Mouse (Mus musculus): ENCODE measurements around the gene Mrpl53. TPM values are rescaled to one million over a fixed set of nuclear protein-coding genes. Genes with fewer than 3 reads are reported as not detected.
A peak's percentile ranks its signal among the peaks of the same experiment; 100 is the strongest.

Mrpl53 gene
- polyA plus RNA-seq, 1 experiment from 2014 or later, result 134 TPM

GRCm38 (mm10) chr6:83098411-83098810 is 10.4 kb upstream of the Mrpl53 start:
- Histone ChIP-seq H3K36me3 (no peaks in the 10 kb centered on the region), H3K9ac (replicated peaks) (no peak overlapping the region), H3K4me1 (replicated peaks) (peaks cover 21% of the 10 kb centered on the region), H3K4me2 (no peak overlapping the region), H3K9me3 (peaks cover 5% of the 10 kb centered on the region; the same call in 1 of the 2 replicates), H3K27ac (no peak overlapping the region), H3K27me3 (peaks cover 5% of the 10 kb centered on the region; the same call in 1 of the 2 replicates), H3K4me3 (replicated peaks) (no peak overlapping the region)
- 47% methylated on average over 2 of the region's 2 CpGs for WGBS
- no peak for ATAC-seq (ENCODE audit: insufficient number of reproducible peaks, insufficient read depth, low FRiP score, low TSS enrichment, low read depth)

GRCm38 (mm10) chr6:83101316-83101687 is 7.5 kb upstream of the Mrpl53 start, which contains the start of the genes Ccdc142 and Gm42688:
TSS of gene Ccdc142 (plus strand) at chr6:83101601.
TSS of gene Gm42688 (plus strand) at chr6:83101617.
- H3K4me2 ChIP-seq, result peak within 1 kb of the TSS; percentile 99
- H3K27me3 ChIP-seq, result peaks cover 3% of the 10 kb centered on the region; the same call in 1 of the 2 replicates
- H3K4me3 ChIP-seq (replicated peaks), result peak within 1 kb of the TSS; percentile 78
- no peaks in the 10 kb centered on the region for H3K9me3 ChIP-seq
- H3K4me1 ChIP-seq (replicated peaks), result peaks cover 23% of the 10 kb centered on the region
- H3K36me3 ChIP-seq, result peaks cover 9% of the 10 kb centered on the region; the same call in 1 of the 2 replicates
- ATAC-seq (ENCODE audit: insufficient number of reproducible peaks, insufficient read depth, low FRiP score, low TSS enrichment, low read depth), result peak; percentile 84
- WGBS, result under 1% methylated on average over 25 of the region's 25 CpGs
- H3K9ac ChIP-seq (replicated peaks), result peak within 1 kb of the TSS; percentile 79
- peak within 1 kb of the TSS; percentile 80 for H3K27ac ChIP-seq

GRCm38 (mm10) chr6:83101688-83102556 is 6.9 kb upstream of the Mrpl53 start:
- peak overlapping the region; percentile 80 for H3K27ac ChIP-seq
- under 1% methylated on average over 74 of the region's 74 CpGs for WGBS

GRCm38 (mm10) chr6:83103130-83103650 is 5.7 kb upstream of the Mrpl53 start:
- peak overlapping the region; percentile 99 for H3K4me2 ChIP-seq
- H3K27ac ChIP-seq, result no peak overlapping the region
- peak overlapping the region; percentile 79; the same call in 1 of the 2 replicates for H3K9ac ChIP-seq (replicated peaks)
- H3K4me3 ChIP-seq (replicated peaks), result peak overlapping the region; percentile 78
- H3K9me3 ChIP-seq, result no peaks in the 10 kb centered on the region
- WGBS, result 39% methylated on average over 11 of the region's 11 CpGs
- peak; percentile 26; the same call in 1 of the 2 replicates for ATAC-seq (ENCODE audit: insufficient number of reproducible peaks, insufficient read depth, low FRiP score, low TSS enrichment, low read depth)
- peaks cover 3% of the 10 kb centered on the region; the same call in 1 of the 2 replicates for H3K27me3 ChIP-seq
- peaks cover 33% of the 10 kb centered on the region for H3K4me1 ChIP-seq (replicated peaks)
- H3K36me3 ChIP-seq, result peaks cover 9% of the 10 kb centered on the region; the same call in 1 of the 2 replicates

More at GRCm38 (mm10) chr6:83101688-83102556, 6.9 kb upstream of the Mrpl53 start:
- H3K9me3 ChIP-seq, result no peaks in the 10 kb centered on the region
- H3K4me2 ChIP-seq, result peak overlapping the region; percentile 99
- peaks cover 9% of the 10 kb centered on the region; the same call in 1 of the 2 replicates for H3K36me3 ChIP-seq
- ATAC-seq (ENCODE audit: insufficient number of reproducible peaks, insufficient read depth, low FRiP score, low TSS enrichment, low read depth), result peak; percentile 62
- peak overlapping the region; percentile 79 for H3K9ac ChIP-seq (replicated peaks)
- H3K4me3 ChIP-seq (replicated peaks), result peak overlapping the region; percentile 78
- H3K4me1 ChIP-seq (replicated peaks), result peaks cover 23% of the 10 kb centered on the region
- peaks cover 3% of the 10 kb centered on the region; the same call in 1 of the 2 replicates for H3K27me3 ChIP-seq

- Histone ChIP-seq H3K4me3 (replicated peaks) (no peak overlapping the region), H3K9me3 (no peaks in the 10 kb centered on the region), H3K4me2 (no peak overlapping the region), H3K27me3 (peaks cover 3% of the 10 kb centered on the region; the same call in 1 of the 2 replicates), H3K9ac (replicated peaks) (no peak overlapping the region), H3K36me3 (peaks cover 9% of the 10 kb centered on the region; the same call in 1 of the 2 replicates), H3K4me1 (replicated peaks) (peaks cover 37% of the 10 kb centered on the region), H3K27ac (no peak overlapping the region)
- 83% methylated on average over 4 of the region's 4 CpGs for WGBS
- no peak for ATAC-seq (ENCODE audit: insufficient number of reproducible peaks, insufficient read depth, low FRiP score, low TSS enrichment, low read depth)
Observed at GRCm38 (mm10) chr6:83104158-83104557, 4.7 kb upstream of the Mrpl53 start.

GRCm38 (mm10) chr6:83107566-83108400 is 1.1 kb upstream of the Mrpl53 start:
- H3K4me3 ChIP-seq (replicated peaks), result peak overlapping the region; percentile 90
- H3K4me1 ChIP-seq (replicated peaks), result peaks cover 30% of the 10 kb centered on the region
- no peaks in the 10 kb centered on the region for H3K9me3 ChIP-seq
- H3K9ac ChIP-seq (replicated peaks), result no peak overlapping the region
- H3K36me3 ChIP-seq, result peaks cover 17% of the 10 kb centered on the region; the same call in 1 of the 2 replicates
- WGBS, result 36% methylated on average over 13 of the region's 13 CpGs
- peak overlapping the region; percentile 80 for H3K4me2 ChIP-seq
- peaks cover 3% of the 10 kb centered on the region; the same call in 1 of the 2 replicates for H3K27me3 ChIP-seq
- ATAC-seq (ENCODE audit: insufficient number of reproducible peaks, insufficient read depth, low FRiP score, low TSS enrichment, low read depth), result 0 out of 2 replicates have a peak, but pooled peaks have one; percentile 13
- H3K27ac ChIP-seq, result 0 out of 2 replicates have a peak overlapping the region, but pooled peaks have one; percentile 81

GRCm38 (mm10) chr6:83111510-83112136 is 2.8 kb downstream of the Mrpl53 start:
- peaks cover 37% of the 10 kb centered on the region for H3K4me1 ChIP-seq (replicated peaks)
- no peak overlapping the region for H3K4me3 ChIP-seq (replicated peaks)
- H3K4me2 ChIP-seq, result no peak overlapping the region
- H3K27ac ChIP-seq, result no peak overlapping the region
- no peaks in the 10 kb centered on the region for H3K27me3 ChIP-seq
- H3K9ac ChIP-seq (replicated peaks), result no peak overlapping the region
- WGBS, result 89% methylated on average over 4 of the region's 4 CpGs
- no peaks in the 10 kb centered on the region for H3K9me3 ChIP-seq
- ATAC-seq (ENCODE audit: insufficient number of reproducible peaks, insufficient read depth, low FRiP score, low TSS enrichment, low read depth), result no peak
- H3K36me3 ChIP-seq, result peaks cover 8% of the 10 kb centered on the region; the same call in 1 of the 2 replicates

GRCm38 (mm10) chr6:83115011-83115671 is 6.3 kb downstream of the Mrpl53 start, which contains the start of gene Mogs:
TSS of gene Mogs (plus strand) at chr6:83115496.
- Histone ChIP-seq H3K4me2 (peak within 1 kb of the TSS; percentile 96), H3K9me3 (no peaks in the 10 kb centered on the region), H3K4me3 (replicated peaks) (peak within 1 kb of the TSS; percentile 83), H3K4me1 (replicated peaks) (peaks cover 30% of the 10 kb centered on the region), H3K27me3 (no peaks in the 10 kb centered on the region), H3K27ac (peak within 1 kb of the TSS; percentile 78), H3K36me3 (peaks cover 42% of the 10 kb centered on the region), H3K9ac (replicated peaks) (peak within 1 kb of the TSS; percentile 90)
- under 1% methylated on average over 56 of the region's 58 CpGs for WGBS
- peak; percentile 76 for ATAC-seq (ENCODE audit: insufficient number of reproducible peaks, insufficient read depth, low FRiP score, low TSS enrichment, low read depth)

- Histone ChIP-seq H3K4me3 (replicated peaks) (peak overlapping the region; percentile 83), H3K27me3 (no peaks in the 10 kb centered on the region), H3K36me3 (peaks cover 41% of the 10 kb centered on the region), H3K4me2 (peak overlapping the region; percentile 96), H3K9ac (replicated peaks) (peak overlapping the region; percentile 90), H3K9me3 (no peaks in the 10 kb centered on the region), H3K4me1 (replicated peaks) (peaks cover 33% of the 10 kb centered on the region), H3K27ac (peak overlapping the region; percentile 78)
- ATAC-seq (ENCODE audit: insufficient number of reproducible peaks, insufficient read depth, low FRiP score, low TSS enrichment, low read depth), result peak; percentile 57
- WGBS, result 3% methylated on average over 47 of the region's 48 CpGs
Observed at GRCm38 (mm10) chr6:83115682-83116372, 7.0 kb downstream of the Mrpl53 start.
